Mouse (Mus musculus) heart, embryonic 11.5 days (tissue): Measurements from ENCODE around the gene Cst13. TPM values are rescaled to one million over a fixed set of nuclear protein-coding genes. Genes with fewer than 3 reads are reported as not detected.
A peak's percentile ranks its signal among the peaks of the same experiment; 100 is the strongest.

Experiments
- ATAC-seq: fragments of 200-750 bp; cut with Nextera tagmentation; replicated peaks from 2 replicates; pipeline ENCODE4 v1.8.0; 2017; ENCODE audit warnings: moderate library complexity; ENCODE audit not compliant: insufficient number of reproducible peaks, low FRiP score, low TSS enrichment
- H3K27ac ChIP-seq: fragments of 300-500 bp; sonication (generic); 2 replicates; pipeline ENCODE4 v1.5.1; 2014; ENCODE audit warnings: mild to moderate bottlenecking, low read depth, low read length
- H3K27me3 ChIP-seq: fragments of 300-500 bp; sonication (generic); 2 replicates; pipeline ENCODE4 v1.6.1; 2014; ENCODE audit warnings: mild to moderate bottlenecking, low read length, mixed read lengths; ENCODE audit not compliant: control insufficient read depth, insufficient read depth
- H3K36me3 ChIP-seq: fragments of 300-500 bp; sonication (generic); 2 replicates; pipeline ENCODE4 v1.6.1; 2014; ENCODE audit warnings: mild to moderate bottlenecking, low read length, moderate library complexity, mixed read lengths; ENCODE audit not compliant: control insufficient read depth, insufficient read depth
- H3K4me1 ChIP-seq: fragments of 300-500 bp; sonication (generic); 2 replicates; pipeline ENCODE4 v1.6.1; 2014; ENCODE audit warnings: low read length; ENCODE audit not compliant: control insufficient read depth, insufficient read depth
- H3K4me2 ChIP-seq: fragments of 300-500 bp; sonication (generic); 2 replicates; pipeline ENCODE4 v1.6.1; 2014; ENCODE audit warnings: mild to moderate bottlenecking, moderate library complexity
- H3K4me3 ChIP-seq: fragments of 300-500 bp; sonication (generic); 2 replicates; pipeline ENCODE4 v1.5.1; 2014; ENCODE audit warnings: low read depth, low read length
- H3K9ac ChIP-seq: fragments of 300-500 bp; sonication (generic); 2 replicates; pipeline ENCODE4 v1.6.1; 2014; ENCODE audit warnings: mild to moderate bottlenecking, low read depth, low read length, moderate library complexity
- H3K9me3 ChIP-seq: fragments of 300-500 bp; sonication (generic); replicated peaks from 2 replicates; pipeline ENCODE4 v1.6.1; 2016; ENCODE audit warnings: low read length; ENCODE audit not compliant: control insufficient read depth
- WGBS: fragments of 180-500 bp; shearing (Covaris S2); extraction: QIAGEN DNeasy Blood & Tissue Kit; methylation state at CpG from one replicate; pipeline ENCODE4 v1.1.7; 2014; ENCODE audit not compliant: insufficient replicate concordance; 5-methylcytosine and 5-hydroxymethylcytosine counted together
- polyA plus RNA-seq: library from polyadenylated mRNA; unstranded; fragments of >200 nt; fragmentation: Nextera tagmentation; extraction: Ambion mirVana; gene quantifications from 2 replicates; pipeline ENCODE4 v1.2.1, GENCODE M21; 2014

Gene Cst13
- polyA plus RNA-seq, 1 experiment from 2014 or later: not detected

- ATAC-seq: no peak
- no peaks in the 10 kb centered on the region for H3K9me3 ChIP-seq
- H3K27me3 ChIP-seq: no peaks in the 10 kb centered on the region
- no peak overlapping the region for H3K9ac ChIP-seq
- no peak overlapping the region for H3K4me2 ChIP-seq
- no peak overlapping the region for H3K27ac ChIP-seq
- peaks cover 7% of the 10 kb centered on the region for H3K36me3 ChIP-seq
- H3K4me3 ChIP-seq: no peak overlapping the region
- peaks cover 22% of the 10 kb centered on the region for H3K4me1 ChIP-seq
- 73% methylated on average over 1 of the region's 1 CpGs for WGBS
Observed at GRCm38 (mm10) chr2:148868959-148869358, 49.1 kb downstream of the Cst13 start.

DNA sequence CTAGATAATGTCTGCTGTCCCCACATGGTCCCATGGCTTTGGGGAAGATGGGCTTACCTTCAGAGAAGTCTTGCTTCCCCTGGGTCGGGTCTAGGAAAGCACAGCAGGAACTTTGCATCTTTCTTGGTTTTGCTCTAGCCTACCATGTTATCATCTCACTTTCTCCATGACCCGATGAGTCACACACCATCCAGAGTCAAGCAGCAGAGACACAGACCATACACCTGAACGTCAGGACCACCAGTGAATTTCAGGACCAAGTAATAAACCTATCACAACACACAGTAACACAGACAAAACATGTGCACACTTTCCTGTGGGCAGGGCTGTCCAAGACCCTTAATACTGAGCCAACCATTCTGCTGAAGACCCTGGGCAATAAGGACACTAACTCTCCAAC lies 50.6 kb downstream of the Cst13 start:
- H3K27ac ChIP-seq: no peak overlapping the region
- WGBS: 69% methylated on average over 3 of the region's 3 CpGs
- no peak overlapping the region for H3K4me3 ChIP-seq
- no peaks in the 10 kb centered on the region for H3K9me3 ChIP-seq
- peaks cover 7% of the 10 kb centered on the region for H3K36me3 ChIP-seq
- no peaks in the 10 kb centered on the region for H3K27me3 ChIP-seq
- H3K4me1 ChIP-seq: peaks cover 23% of the 10 kb centered on the region
- H3K4me2 ChIP-seq: no peak overlapping the region
- no peak overlapping the region for H3K9ac ChIP-seq
- ATAC-seq: no peak

- Histone ChIP-seq H3K36me3 (peaks cover 7% of the 10 kb centered on the region), H3K27ac (0 out of 2 replicates have a peak overlapping the region, but pooled peaks have one; percentile 11), H3K9me3 (no peaks in the 10 kb centered on the region), H3K4me3 (peak overlapping the region; percentile 94; the same call in 1 of the 2 replicates), H3K9ac (peak overlapping the region; percentile 4), H3K4me1 (peaks cover 39% of the 10 kb centered on the region), H3K27me3 (no peaks in the 10 kb centered on the region), H3K4me2 (peak overlapping the region; percentile 90)
- WGBS: 61% methylated on average over 4 of the region's 4 CpGs
- no peak for ATAC-seq
Observed at GRCm38 (mm10) chr2:148872860-148873259, 53.0 kb downstream of the Cst13 start.

DNA sequence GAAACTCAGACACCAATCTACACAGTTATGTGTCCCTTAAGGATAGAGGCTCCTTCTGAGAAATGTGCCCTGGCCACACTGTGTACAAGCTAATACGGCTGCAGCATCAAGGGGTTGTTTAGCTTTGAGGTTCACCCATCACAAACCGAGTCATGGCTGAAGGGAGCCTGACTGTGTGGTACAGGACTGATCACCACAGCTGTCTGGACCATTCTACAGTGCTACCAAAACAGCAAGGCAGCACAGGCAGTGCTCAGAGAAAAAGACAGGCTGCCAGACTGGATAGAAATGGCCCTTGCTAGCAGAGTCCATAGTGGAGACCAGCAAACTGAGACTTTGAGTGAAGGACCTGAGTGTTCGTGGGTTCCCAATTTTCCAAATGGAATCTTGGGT lies 54.3 kb downstream of the Cst13 start:
- Histone ChIP-seq H3K4me1 (peaks cover 52% of the 10 kb centered on the region), H3K9ac (peak overlapping the region; percentile 94), H3K9me3 (no peaks in the 10 kb centered on the region), H3K36me3 (peaks cover 7% of the 10 kb centered on the region), H3K4me3 (peak overlapping the region; percentile 94), H3K27me3 (no peaks in the 10 kb centered on the region), H3K27ac (no peak overlapping the region), H3K4me2 (peak overlapping the region; percentile 90)
- no peak for ATAC-seq
- 24% methylated on average over 3 of the region's 3 CpGs for WGBS

GRCm38 (mm10) chr2:148874617-148875334 lies 54.9 kb downstream of the Cst13 start:
- Histone ChIP-seq H3K9me3 (no peaks in the 10 kb centered on the region), H3K36me3 (peaks cover 7% of the 10 kb centered on the region), H3K27me3 (no peaks in the 10 kb centered on the region), H3K4me3 (peak overlapping the region; percentile 94), H3K4me1 (peaks cover 55% of the 10 kb centered on the region), H3K27ac (peak overlapping the region; percentile 93), H3K9ac (peak overlapping the region; percentile 94), H3K4me2 (peak overlapping the region; percentile 90)
- ATAC-seq: peak; percentile 48
- WGBS: under 1% methylated on average over 34 of the region's 34 CpGs

- Histone ChIP-seq H3K9ac (peak within 1 kb of the TSS; percentile 94), H3K27ac (peak within 1 kb of the TSS; percentile 93), H3K9me3 (no peaks in the 10 kb centered on the region), H3K4me2 (peak within 1 kb of the TSS; percentile 90), H3K27me3 (no peaks in the 10 kb centered on the region), H3K4me3 (peak within 1 kb of the TSS; percentile 94), H3K36me3 (peaks cover 7% of the 10 kb centered on the region), H3K4me1 (peaks cover 55% of the 10 kb centered on the region)
- WGBS: 0% methylated on average over 19 of the region's 19 CpGs
- peak; percentile 92 for ATAC-seq
Observed at GRCm38 (mm10) chr2:148875335-148875811, 55.5 kb downstream of the Cst13 start, which contains the start of gene Cst3. Gene Cst3 (minus strand): TSS chr2:148875692.

DNA sequence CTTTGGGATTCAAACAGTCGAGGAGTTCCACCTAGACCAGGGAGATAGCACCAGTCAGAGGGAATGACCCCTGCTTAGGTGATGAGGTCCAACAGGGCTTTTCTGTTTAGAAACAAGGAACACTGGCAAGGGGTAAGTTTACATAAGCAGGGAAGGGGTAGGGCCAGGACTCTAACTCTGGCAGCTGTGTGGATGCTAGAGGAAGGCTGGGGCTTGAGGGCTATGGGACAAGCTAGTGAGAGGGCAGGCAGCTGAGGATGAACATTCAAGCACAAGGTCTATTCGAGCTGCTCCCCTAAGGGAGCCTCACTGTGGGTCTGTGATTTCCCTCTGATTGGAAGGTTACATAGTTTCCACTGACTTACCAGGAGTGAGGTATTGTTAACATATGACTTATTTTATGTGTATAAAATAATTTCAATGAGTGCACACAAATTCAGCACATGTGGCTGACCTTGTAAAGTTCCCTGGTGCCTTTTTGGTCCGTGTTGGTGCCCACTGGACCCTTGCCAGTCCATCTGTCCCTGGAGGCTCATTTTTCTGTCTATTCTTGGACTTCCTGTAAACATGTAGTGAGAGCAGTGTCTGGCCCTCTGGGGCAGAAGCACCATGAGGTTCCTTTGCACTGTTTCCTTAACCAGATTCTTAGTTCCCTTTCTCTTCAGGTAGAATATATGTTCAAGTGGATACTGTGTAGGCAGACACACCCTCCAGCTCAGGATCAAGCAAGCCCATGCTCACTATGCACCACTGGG lies 57.3 kb downstream of the Cst13 start:
- peaks cover 55% of the 10 kb centered on the region for H3K4me1 ChIP-seq
- no peaks in the 10 kb centered on the region for H3K27me3 ChIP-seq
- H3K4me3 ChIP-seq: no peak overlapping the region
- peak overlapping the region; percentile 7 for H3K27ac ChIP-seq
- H3K9me3 ChIP-seq: no peaks in the 10 kb centered on the region
- no peak overlapping the region for H3K4me2 ChIP-seq
- WGBS: 21% methylated on average over 3 of the region's 3 CpGs
- H3K36me3 ChIP-seq: no peaks in the 10 kb centered on the region
- H3K9ac ChIP-seq: no peak overlapping the region
- no peak for ATAC-seq

DNA sequence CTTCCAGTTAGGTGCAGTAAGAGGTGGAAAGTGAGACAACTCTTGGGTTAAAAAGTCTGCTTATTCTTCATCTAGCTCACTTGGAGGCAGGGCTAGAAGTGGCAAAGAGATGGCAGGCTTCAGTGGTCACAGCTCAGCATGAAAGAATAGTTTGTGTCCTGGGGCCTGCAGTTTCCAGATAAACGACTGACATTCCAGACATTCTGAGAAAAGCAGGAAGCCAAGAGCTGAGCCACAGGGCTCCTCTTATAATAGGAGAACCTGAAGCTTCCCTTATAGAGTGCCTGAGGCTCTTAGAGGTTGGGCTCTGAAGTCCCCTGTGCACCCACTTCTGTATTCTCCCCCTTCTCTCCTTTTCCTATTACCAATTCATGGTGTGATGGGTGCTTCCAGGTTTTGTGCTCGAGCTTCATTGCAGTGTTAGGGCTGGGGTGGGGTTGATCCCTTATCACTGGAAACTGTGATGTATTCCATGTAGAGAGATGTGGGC lies 58.8 kb downstream of the Cst13 start:
- 0% methylated on average over 2 of the region's 2 CpGs for WGBS
- Histone ChIP-seq H3K36me3 (no peaks in the 10 kb centered on the region), H3K9ac (no peak overlapping the region), H3K27ac (peak overlapping the region; percentile 55), H3K4me3 (no peak overlapping the region), H3K27me3 (no peaks in the 10 kb centered on the region), H3K9me3 (no peaks in the 10 kb centered on the region), H3K4me1 (peaks cover 41% of the 10 kb centered on the region), H3K4me2 (no peak overlapping the region)
- ATAC-seq: no peak
